Mouse (Mus musculus): ENCODE measurements around the gene Prelid3b.

DNA sequence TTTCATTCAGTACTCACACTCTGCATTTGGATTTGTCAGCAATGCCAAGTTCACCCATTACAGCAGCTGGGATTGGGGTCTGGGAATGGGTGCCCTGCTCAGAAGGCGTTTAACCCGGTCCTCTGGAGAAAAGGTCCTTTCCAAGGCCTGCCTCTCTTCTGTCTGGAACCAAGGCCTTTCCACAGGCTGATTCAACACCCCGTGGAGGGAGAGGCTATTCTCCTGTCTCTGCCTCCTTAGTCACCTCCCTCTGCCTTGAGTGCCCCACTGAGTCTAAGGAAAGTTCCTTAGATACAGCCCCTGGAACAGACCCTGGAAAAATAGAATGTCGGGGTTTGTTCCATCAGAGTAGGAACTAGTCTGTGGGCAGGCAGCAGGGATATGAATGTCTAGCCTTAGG lies 24.5 kb downstream of the Prelid3b start:
- TF ChIP-seq CTCF (IDR thresholded peaks at IDR 0.05; ENCODE audit: extremely low read depth, insufficient read length, insufficient replicate concordance, low read depth, low read length) (no peak), POLR2A (IDR thresholded peaks at IDR 0.05; ENCODE audit: low read depth, low read length) (no peak)
